Mouse (Mus musculus) colon, adult 2 months (tissue): ENCODE results near the gene Slc26a3. TPM values are rescaled to one million over a fixed set of nuclear protein-coding genes. Genes with fewer than 3 reads are reported as not detected.

Source experiments
- polyA plus RNA-seq: library from polyadenylated mRNA; depleted of rRNA; stranded (reverse); fragments of >200 nt; gene quantifications from 2 replicates; pipeline ENCODE4 v1.2.3, GENCODE M21; 2012; rRNA removed

Gene Slc26a3
- polyA plus RNA-seq, result 155 and 187 TPM in 2 replicates

DNA sequence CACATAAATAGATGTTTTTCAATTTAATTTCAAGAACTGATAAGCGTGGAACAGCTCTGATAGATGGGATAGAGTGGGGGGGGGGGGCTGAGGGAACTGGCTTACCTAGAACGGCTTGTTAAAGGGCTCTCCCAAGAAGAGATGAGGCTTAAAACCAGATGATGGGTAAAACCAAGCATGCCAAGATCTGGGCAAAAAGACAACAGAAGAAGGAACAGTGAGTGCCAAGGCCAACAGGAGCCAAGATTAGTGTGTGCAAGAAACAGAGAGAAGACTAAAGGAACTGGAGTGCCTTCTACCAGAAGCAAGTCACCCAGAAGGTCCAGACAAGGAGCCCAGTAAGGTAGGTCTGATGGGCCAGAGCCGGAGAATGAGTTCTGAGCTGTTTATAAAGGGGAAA, at the start of gene Slc26a3:
Gene Slc26a3, plus strand, starts transcription at position 301 of the 400 bp plus-strand sequence.

DNA sequence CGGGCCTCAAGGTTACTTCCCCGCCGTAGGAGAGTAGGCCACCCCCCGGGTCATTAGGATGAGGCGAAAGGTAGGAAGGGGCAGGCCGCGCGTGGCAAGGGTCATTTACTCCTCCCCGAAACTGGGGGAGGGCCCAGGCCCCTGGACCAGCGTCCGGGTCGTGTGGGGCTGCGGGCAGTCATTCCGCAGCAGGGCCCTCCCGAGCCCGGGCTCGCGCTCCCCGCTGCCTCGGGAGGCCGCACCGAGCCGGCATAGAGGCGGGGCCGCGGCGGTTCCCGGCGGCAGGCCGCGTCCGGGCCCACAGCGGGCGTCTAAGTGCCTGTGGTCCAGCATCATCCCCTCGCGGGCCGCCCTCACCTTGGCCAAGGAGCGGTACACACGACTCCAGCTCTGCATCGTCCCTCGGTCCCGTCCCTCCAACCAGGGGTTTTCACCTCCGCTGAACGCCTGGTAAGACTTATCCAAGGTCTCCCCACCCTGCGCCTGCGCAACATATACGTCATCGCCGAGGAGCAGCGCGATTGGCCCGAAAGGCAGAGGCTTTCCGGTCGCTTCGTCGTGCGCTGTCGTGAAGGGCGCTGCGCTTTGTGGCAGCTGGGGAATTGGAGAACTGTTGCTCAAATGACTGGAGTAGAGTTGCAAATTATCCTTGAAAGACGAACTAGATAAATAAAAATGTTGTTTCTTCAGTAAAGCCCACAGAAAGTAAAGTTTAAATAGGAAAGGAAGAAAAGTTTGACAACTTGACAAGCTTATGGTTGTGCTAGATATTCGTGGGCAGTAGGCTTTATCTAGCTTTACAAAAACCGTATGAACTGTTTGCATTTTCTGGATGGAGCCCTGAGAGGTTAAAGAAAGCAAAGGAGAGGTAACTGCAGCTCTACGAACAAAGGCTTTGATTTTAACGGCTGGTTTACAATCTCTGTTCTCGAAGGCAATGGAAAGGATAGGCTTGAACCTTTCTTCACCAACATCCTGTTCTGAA, 39.4 kb upstream of the Slc26a3 start, which contains the start of gene Dld:
Gene Dld, minus strand, starts transcription at position 510 of the 985 bp plus-strand sequence.

DNA sequence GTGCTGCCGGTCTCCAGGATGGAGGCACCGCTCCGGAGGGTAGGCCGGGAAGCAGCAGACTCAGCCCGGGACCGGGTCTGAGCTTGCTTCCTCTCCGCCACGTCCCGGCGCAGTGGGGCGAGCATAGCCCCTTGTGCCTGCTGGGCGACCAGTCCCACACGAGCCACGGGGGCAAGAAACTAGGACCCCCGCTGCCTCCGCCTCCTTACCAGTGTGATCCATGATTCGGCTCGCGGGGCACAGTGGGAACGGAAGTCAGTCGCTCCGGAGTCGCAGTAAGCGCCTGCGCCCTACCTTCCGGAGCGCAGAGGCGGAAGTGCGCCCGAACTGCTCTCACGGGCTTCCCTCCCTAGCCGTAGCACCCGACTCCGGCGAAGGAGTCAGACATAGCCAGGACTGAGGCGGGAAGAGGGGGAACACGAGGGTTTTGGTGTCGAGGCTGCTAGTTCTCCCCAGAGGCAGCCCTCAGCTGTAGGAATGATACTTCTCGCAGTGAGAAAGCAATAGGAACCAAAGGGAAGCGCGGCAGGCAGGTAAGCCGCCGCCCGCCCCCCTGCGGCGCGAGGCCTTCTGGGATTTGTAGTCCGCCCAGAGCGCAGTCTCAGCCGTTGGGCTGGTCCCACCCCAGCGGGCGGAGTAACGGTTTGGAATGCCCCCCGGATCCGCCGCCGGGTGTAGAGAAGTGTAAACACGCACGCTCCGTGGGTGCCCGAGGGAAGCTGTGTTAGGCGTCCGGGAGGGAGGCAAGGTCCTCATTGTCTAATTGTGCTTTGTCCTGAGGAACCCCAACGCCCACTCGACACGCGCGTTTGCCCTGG, 108.9 kb downstream of the Slc26a3 start, which contains the start of gene Cbll1:
Gene Cbll1, minus strand, starts transcription at position 303 of the 818 bp plus-strand sequence.

Other genes starting within 250 kb of the Slc26a3 start
- gene Gm6993, start 150.1 kb upstream of the Slc26a3 start, polyA plus RNA-seq, result not detected in 2 replicates
- gene Lamb1, start 125.6 kb upstream of the Slc26a3 start, polyA plus RNA-seq, result 34.0 and 34.3 TPM in 2 replicates
- gene Dld, start 39.4 kb upstream of the Slc26a3 start, polyA plus RNA-seq, result 9.1 and 11.1 TPM in 2 replicates
- gene Cbll1, start 108.7 kb downstream of the Slc26a3 start, polyA plus RNA-seq, result 2.9 and 3.6 TPM in 2 replicates
- 0.10 and 0.14 TPM in 2 replicates for gene Slc26a4, start 169.1 kb downstream of the Slc26a3 start, polyA plus RNA-seq
- gene Bcap29, start 243.8 kb downstream of the Slc26a3 start, polyA plus RNA-seq, result 0.44 and 0.91 TPM in 2 replicates